Mouse (Mus musculus): ENCODE data around the gene Prss34.

Gene Prss34

GRCm38 (mm10) chr17:25298094-25298493 is at the start of gene Prss34:
Prss34 (plus strand) TSS chr17:25298394.
- no peak for DNase-seq

- DNase-seq, result no peak
Measured at GRCm38 (mm10) chr17:25250181-25250835, 47.9 kb upstream of the Prss34 start.

DNA sequence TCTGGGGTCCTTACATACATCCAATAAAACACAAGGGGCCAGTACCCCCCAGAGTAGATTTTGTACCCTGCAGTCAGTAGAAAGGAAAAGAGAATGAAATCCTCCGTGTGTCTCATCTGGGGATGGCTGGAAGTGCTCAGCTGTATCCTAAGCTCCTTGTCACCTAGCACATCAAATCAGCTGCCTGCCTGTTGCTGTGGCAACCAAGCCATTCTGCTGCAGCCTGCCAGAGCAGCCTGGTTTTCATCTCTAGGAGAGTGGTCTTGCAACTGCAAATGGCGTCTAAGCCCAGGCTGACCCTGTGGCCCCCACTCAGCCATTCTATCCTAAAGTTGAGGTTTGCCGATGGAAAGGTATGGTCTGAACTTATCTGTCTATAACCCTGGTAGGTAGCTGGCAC is 45.6 kb upstream of the Prss34 start:
- DNase-seq, result no peak

DNA sequence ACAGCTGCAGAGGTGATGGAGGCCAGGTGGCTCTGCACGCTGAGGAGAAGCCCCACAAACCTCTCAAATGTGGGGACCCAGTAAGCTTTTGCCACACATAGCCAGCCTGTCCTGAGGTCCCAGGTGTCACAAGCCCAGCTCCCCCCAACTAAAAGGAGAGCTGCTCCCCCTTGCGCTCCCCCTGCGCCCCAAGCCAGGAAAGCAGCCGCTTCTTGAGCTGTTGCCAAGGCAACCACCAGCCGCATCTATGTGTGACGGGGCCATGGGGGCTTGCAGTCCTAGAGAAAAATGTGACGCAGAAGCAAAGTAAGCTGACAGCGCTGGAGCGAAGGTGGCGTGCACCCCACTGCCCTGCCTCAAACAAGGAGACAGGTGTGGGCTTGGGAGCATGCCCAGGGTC is 44.4 kb upstream of the Prss34 start:
- DNase-seq, result no peak

DNA sequence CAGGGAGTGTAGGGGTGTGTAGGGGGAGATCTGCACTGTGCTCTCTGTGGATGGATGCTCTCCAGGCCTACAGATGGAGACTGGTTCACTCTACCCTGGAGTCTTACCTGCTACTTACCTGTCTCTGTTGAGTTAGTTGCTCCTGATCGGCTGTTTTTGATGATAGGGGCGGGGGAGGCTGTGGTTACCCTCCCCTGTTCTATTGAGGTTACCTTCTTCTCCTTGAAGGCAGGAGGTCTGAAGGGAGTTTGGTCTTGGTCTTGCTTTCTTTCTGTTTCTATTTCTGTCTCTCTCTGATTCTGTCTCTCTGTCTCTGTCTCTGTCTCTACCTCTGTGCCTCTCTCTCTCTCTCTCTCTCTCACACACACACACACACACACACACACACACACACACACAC is 43.1 kb upstream of the Prss34 start:
- no peak for DNase-seq

DNA sequence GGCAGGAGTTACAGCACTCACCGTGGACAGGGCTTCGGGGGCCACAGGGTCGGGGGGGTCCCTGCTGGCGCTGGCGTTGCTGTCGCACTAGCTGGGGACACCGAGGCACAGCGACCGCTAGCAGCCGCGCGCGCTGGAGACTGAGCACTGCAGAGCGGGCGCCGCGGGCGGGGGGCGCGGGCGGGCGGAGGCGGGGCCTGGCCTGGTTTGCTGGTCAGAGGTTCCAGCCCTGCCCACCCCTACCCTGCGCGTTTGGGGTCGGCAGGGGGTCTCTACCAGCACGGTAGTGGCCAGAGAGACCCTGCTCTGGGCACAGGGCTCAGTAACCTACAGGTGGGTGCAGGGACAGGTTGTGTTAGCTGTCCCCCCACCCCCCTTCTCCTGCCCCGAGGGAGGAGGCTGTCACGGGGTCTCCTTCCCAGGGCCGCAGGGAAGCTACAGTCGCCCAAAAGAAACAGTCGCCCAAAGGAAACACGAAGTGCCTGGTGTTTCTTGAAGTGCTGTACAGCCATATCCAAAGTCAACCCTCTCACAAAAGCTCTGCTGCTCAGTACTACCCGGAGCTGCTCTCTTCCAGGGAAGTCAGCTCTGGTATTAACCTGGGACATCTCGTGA is 41.9 kb upstream of the Prss34 start, which contains the start of gene Baiap3:
Gene Baiap3, minus strand, starts transcription at position 225 of the 615 bp plus-strand sequence.
- no peak for DNase-seq

DNA sequence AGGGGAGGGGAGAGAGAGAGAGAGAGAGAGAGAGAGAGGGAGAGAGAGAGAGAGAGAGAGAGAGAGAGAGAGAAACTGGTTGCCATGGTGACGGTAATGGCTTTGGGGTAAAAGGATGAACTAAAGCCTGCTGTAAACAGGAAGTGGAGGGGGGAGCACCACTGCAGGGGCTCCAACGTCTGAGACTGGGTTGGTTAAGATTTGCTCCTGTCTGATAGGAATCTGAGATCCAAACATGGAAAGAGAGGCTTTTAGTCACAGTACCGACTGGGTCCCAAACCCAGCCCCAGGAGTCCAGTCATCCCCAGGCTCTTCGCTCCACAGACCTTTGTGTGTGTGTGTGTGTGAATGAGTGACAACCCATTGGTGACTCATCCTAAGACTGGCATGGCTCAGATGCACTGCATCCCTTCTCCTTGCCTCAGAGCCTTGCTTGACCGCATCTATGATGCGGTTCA is 40.4 kb upstream of the Prss34 start:
- DNase-seq, result no peak

DNA sequence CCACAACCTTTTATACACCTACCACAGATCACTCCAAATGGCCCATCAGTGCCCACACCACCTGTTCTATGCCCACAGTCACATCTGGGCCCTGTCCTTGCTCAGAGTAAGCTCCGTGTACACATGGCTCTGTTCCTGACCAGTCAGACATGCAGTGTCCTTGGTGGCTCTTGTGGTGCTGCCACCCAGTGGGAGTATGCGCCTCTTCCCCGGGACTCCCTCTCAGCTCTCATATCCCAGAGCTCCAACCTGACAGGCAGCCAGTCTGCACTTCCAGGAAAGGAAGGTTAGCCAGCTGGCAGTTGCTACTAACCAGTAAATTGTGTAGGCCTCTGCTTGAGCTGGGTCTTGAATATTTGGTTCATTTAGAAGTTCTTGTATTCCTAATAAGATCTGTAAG is 33.7 kb upstream of the Prss34 start:
- peak; percentile 43 to 57 for DNase-seq

- no peak for DNase-seq
Measured at GRCm38 (mm10) chr17:25270795-25271335, 27.3 kb upstream of the Prss34 start.

- peak; percentile 40 to 74 for DNase-seq
Measured at GRCm38 (mm10) chr17:25272326-25272725, 25.9 kb upstream of the Prss34 start.

GRCm38 (mm10) chr17:25272951-25273705 is 25.1 kb upstream of the Prss34 start:
- peak; percentile 86 to 95 for DNase-seq

DNA sequence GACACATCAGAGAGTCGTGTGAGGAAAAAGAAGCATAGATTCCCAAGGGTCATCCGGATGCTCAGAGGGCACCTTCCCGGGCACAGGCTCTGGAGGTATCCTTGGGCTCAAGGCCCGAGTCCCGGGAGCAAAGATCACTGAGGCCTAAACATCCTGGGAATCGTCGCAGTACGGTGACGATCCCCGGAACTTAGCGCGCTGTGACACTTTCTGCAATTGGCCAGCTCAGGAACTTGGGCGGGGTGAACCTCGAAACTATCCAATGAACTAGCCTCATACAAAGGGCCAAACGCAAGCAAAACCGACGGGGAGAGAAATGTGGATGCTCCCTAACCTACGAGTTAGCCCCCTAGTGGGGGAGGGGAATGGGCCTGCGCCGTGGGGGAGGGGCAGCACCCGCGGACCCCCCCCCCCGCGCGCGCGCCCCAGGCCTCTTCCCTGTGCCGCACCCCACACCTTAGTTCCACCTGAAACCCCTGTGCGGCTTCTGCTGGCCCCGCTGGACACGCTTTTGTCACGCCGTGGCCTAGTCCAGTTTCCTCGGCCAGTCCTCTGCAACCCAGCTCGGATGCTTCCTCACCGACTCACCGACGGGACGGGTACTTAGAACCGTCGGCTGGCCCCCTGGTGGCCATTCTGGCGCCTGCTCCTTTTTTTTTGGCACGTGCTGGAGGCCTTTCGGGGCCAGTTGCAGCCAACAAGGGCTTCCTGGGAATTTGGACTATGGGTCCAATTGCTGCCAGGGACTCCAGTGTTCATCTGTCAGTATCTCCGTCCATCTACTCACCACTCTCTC is 24.3 kb upstream of the Prss34 start:
- DNase-seq, result peak; percentile 94 to 97

- DNase-seq, result no peak
Measured at GRCm38 (mm10) chr17:25274571-25275346, 23.4 kb upstream of the Prss34 start, which contains the start of gene Ube2i. Ube2i (minus strand) TSS chr17:25274622.

DNA sequence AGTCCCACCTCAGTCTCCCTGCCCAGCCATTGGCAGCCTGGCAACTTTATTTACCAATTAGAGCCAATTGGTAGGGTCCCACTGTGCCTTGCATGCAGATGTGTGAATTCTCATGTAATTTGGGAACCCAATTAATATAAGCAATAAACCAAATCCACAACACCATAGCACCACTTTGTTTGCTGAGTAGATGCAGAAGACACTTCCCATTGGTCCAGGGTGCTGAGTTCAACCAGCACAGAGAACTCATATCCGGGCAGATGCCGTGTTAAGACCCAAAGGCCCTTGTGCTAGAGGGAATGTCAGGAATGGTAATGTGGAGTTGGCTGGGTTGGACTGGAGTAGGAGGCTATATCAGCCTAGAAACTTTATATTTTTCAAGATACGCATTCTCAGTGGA is 22.4 kb upstream of the Prss34 start:
- DNase-seq, result no peak

DNA sequence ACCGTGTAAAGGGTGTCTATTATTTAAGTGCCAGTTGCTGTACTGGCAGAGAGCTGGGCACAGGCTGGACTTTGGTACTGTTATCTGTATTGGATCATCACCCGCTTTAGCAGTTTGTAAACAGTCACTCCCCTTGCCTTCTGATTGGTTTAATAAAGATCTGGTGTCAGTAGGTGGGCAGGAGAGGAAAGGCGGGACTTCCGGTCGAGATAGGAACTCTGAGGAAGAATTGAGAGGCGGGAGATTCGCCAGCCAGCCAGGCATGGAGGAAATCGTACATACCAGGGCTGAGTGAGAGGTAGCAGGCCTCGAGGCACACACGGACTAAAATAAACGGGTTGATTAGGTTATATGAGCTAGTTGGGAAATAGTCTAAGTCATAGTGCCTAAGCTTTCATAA is 16.1 kb upstream of the Prss34 start:
- peak; percentile 84 to 90 for DNase-seq

DNA sequence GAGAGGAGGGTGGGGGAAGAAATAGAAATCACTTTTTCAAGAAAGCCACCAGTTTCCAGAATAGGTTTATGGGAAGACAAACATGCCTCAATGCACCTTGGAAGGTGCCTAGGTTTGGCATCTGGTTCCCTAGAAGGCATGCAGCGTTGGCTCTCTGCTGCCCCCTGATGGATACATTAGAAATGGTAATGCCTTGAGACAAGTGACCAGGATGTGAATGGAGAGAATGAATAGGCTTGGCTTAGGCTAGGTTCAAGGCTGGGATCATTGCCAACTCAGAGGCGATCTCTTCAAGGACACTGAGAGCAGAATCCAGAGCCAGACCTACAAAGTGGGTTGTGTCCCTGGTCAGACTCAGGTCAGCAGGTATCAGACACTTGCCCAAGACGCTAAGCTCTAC is 13.2 kb upstream of the Prss34 start:
- peak; percentile 86 to 89 for DNase-seq

GRCm38 (mm10) chr17:25288842-25289241 is 9.4 kb upstream of the Prss34 start:
- peak; percentile 55 to 67 for DNase-seq

DNA sequence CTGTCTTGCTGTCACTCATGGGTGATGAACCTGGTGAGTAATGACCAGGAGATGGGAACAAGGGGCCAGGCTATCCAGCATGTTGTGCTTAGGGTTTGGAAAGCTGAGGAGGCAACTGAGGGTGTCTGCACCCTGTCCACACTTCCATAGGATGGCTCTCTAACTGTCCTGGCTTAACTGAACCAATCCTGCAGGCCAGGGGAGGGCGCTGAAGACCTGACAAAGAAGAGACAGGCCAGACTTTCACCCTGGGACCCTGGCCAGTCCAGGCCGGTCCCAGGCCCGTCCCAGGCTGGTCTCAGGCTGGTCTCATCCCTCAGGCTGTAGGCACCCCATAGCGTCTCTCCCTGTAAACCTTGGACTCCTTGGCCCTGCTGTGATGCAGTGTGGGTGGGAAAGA is 7.8 kb upstream of the Prss34 start:
- no peak for DNase-seq

DNA sequence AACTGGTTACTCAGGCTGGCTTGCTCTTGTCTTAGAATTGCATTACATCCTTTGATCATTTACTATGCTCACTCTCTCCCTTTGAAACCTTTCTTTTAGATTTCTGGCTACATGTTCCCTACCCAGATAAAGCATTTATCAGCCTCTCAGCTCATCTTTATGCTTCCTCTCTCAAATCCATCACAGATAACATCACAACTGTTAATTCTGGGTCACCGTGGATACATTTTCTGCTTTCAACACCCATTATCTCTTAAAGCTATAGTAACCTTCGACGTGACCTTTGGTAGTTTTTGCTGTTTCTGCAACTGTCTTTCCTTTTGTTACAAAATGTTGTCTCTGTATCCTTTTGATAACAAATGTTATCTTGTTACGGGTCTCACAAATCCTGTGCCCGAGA is 4.7 kb upstream of the Prss34 start:
- no peak for DNase-seq

DNA sequence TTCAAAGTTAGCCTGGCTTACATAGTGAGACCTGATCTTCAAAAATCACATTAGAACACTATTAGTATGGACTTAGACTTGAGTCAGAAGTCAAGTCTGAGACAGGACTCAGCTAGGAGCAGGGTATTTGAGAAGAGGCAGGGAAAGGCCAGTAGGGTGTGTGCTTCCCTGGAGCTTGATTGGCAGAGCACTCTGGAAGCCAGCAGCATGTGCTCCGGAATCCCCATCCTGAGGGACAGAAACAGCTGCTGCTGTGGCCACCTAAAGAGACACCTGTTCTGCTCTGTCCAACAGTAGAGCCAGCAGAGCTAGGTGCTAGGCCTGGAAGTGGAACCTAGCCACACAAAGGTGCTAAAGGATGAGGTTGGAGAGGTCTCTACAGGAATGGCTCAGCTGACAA is 4.1 kb upstream of the Prss34 start:
- no peak for DNase-seq

DNA sequence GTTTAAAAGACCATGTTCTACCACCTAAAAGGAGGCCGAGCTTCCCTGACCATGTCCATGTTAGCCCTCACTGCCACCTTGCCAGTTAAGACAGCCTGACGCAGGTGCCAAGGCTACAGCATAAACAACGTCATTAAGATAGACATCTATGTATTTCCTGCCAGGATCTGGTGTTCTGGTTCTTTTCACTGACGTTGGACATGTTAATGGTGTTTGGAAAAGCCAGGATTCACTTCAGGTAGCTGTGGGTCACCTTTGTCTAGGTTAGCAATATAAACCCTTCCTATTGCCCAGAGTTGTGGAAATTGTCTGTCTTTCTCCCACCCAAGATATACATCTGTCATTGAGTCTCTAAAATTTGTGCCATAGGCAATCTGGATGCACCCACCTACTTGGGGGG is 10.2 kb downstream of the Prss34 start, which contains the start of gene Prss28:
Gene Prss28, plus strand, starts transcription at position 301 of the 400 bp plus-strand sequence.
- DNase-seq, result no peak

- DNase-seq, result no peak
Measured at GRCm38 (mm10) chr17:25318354-25318753, 20.2 kb downstream of the Prss34 start, which contains the start of gene Prss29. Prss29 (plus strand) TSS chr17:25318654.
